Mouse (Mus musculus) layer of hippocampus, adult 18-20 months (tissue): ENCODE measurements around the gene Inpp5b. TPM values are rescaled to one million over a fixed set of nuclear protein-coding genes. Genes with fewer than 3 reads are reported as not detected.
"Not testable (repeated sequence)": the region's sequence is repeated elsewhere in the genome, so short reads cannot be mapped to it uniquely, and the experiment has no call there.

ENCODE experiments used
- DNase-seq, 2 experiments: peaks; one replicate each; pipeline ENCODE4 v3.0.0; 2022; ENCODE audit warnings: low spot score in 2 of 2
- long read RNA-seq: library from polyadenylated mRNA; stranded (forward); transcript quantifications from one replicate; pipeline ENCODE4 v2.0.0, GENCODE M21; 2021
- total RNA-seq, 2 experiments: library from RNA; stranded (reverse); gene quantifications; 2 replicates each; pipeline ENCODE4 v1.2.3; 2021

Gene Inpp5b
- 10 to 100 TPM; 42.9 to 47.1 TPM for total RNA-seq
- long read RNA-seq, transcript Inpp5b-201 (24 exons, 3,809 nt), result major isoform, 13 of 37 reads
- long read RNA-seq, partial matches to known transcripts, result 8 of 37 reads
- long read RNA-seq, other reads (novel, unspliced or antisense), result 16 of 37 reads

- DNase-seq, result peak; percentile 85 to 93
Observed at GRCm38 (mm10) chr4:124741376-124742343, at the start of gene Inpp5b. Gene Inpp5b (plus strand): TSS chr4:124741850.

GRCm38 (mm10) chr4:124692416-124692861, 49.2 kb upstream of the Inpp5b start:
- DNase-seq, result no peak

GRCm38 (mm10) chr4:124693135-124693894, 48.3 kb upstream of the Inpp5b start, which contains the start of gene Utp11:
Gene Utp11 (minus strand): TSS chr4:124693600.
- DNase-seq, result peak; percentile 84 to 90

GRCm38 (mm10) chr4:124694572-124694971, 47.1 kb upstream of the Inpp5b start:
- DNase-seq, result no peak

GRCm38 (mm10) chr4:124695786-124696516, 45.7 kb upstream of the Inpp5b start:
- DNase-seq, result no peak

GRCm38 (mm10) chr4:124699791-124700190, 41.9 kb upstream of the Inpp5b start:
- no peak for DNase-seq

GRCm38 (mm10) chr4:124700248-124700971, 41.2 kb upstream of the Inpp5b start, which contains the start of gene Fhl3:
Gene Fhl3 (plus strand): TSS chr4:124700701.
- no peak for DNase-seq

- DNase-seq, result no peak
Observed at GRCm38 (mm10) chr4:124701052-124701845, 40.4 kb upstream of the Inpp5b start.

GRCm38 (mm10) chr4:124701916-124702315, 39.7 kb upstream of the Inpp5b start:
- no peak for DNase-seq

GRCm38 (mm10) chr4:124703406-124703805, 38.2 kb upstream of the Inpp5b start:
- DNase-seq, result no peak

GRCm38 (mm10) chr4:124703881-124704796, 37.5 kb upstream of the Inpp5b start:
- DNase-seq, result no peak

GRCm38 (mm10) chr4:124704797-124705474, 36.7 kb upstream of the Inpp5b start:
- DNase-seq, result no peak

- DNase-seq, result no peak
Observed at GRCm38 (mm10) chr4:124705661-124706269, 35.9 kb upstream of the Inpp5b start.

GRCm38 (mm10) chr4:124707381-124708199, 34.1 kb upstream of the Inpp5b start:
- DNase-seq, result not testable (repeated sequence)

- DNase-seq, result not testable (repeated sequence)
Observed at GRCm38 (mm10) chr4:124708200-124708517, 33.5 kb upstream of the Inpp5b start.
